Mouse (Mus musculus): ENCODE data around the gene Olfr1459. TPM values are rescaled to one million over a fixed set of nuclear protein-coding genes. Genes with fewer than 3 reads are reported as not detected.

Olfr1459 gene
- not detected in 2 replicates for polyA plus RNA-seq (2015; fragmentation: Nextera tagmentation; extraction: Ambion mirVana)

- Histone ChIP-seq H3K27me3 (no peaks in the 10 kb centered on the region), H3K36me3 (no peaks in the 10 kb centered on the region), H3K4me1 (replicated peaks) (no peaks in the 10 kb centered on the region), H3K9me3 (peaks cover 14% of the 10 kb centered on the region; the same call in 1 of the 2 replicates), H3K4me2 (no peak within 1 kb of the TSS), H3K4me3 (no peak within 1 kb of the TSS), H3K9ac (no peak within 1 kb of the TSS), H3K27ac (no peak within 1 kb of the TSS)
- ATAC-seq (ENCODE audit: low FRiP score), result no peak
- 75% methylated on average over 1 of the region's 1 CpGs for WGBS
These were observed at the start of gene Olfr1459 for GRCm38 (mm10) chr19:13149449-13149848. Olfr1459 (minus strand) TSS chr19:13149549.

GRCm38 (mm10) chr19:13185434-13185833 is 36.1 kb upstream of the Olfr1459 start, which contains the start of gene Olfr1462:
Olfr1462 (plus strand) TSS chr19:13185734.
- peaks cover 11% of the 10 kb centered on the region for H3K9me3 ChIP-seq
- no peaks in the 10 kb centered on the region for H3K36me3 ChIP-seq
- H3K4me3 ChIP-seq, result no peak within 1 kb of the TSS
- no peak for ATAC-seq (ENCODE audit: low FRiP score)
- no peak within 1 kb of the TSS for H3K4me2 ChIP-seq
- no peaks in the 10 kb centered on the region for H3K27me3 ChIP-seq
- 86% methylated on average over 1 of the region's 1 CpGs for WGBS
- H3K27ac ChIP-seq, result no peak within 1 kb of the TSS
- no peak within 1 kb of the TSS for H3K9ac ChIP-seq
- H3K4me1 ChIP-seq (replicated peaks), result no peaks in the 10 kb centered on the region

- 60% methylated on average over 1 of the region's 1 CpGs for WGBS
- Histone ChIP-seq H3K9me3 (peaks cover 5% of the 10 kb centered on the region), H3K27ac (no peak within 1 kb of the TSS), H3K9ac (no peak within 1 kb of the TSS), H3K4me1 (replicated peaks) (no peaks in the 10 kb centered on the region), H3K36me3 (no peaks in the 10 kb centered on the region), H3K4me2 (no peak within 1 kb of the TSS), H3K4me3 (no peak within 1 kb of the TSS), H3K27me3 (no peaks in the 10 kb centered on the region)
- no peak for ATAC-seq (ENCODE audit: low FRiP score)
These were observed 13.4 kb upstream of the Olfr1459 start, which contains the start of gene Olfr1461 for GRCm38 (mm10) chr19:13162700-13163099. Olfr1461 (plus strand) TSS chr19:13163000.

GRCm38 (mm10) chr19:13106675-13107074 is 42.7 kb downstream of the Olfr1459 start, which contains the start of gene Olfr1458:
Olfr1458 (minus strand) TSS chr19:13106775.
- 89% methylated on average over 3 of the region's 3 CpGs for WGBS
- Histone ChIP-seq H3K4me2 (no peak within 1 kb of the TSS), H3K36me3 (no peaks in the 10 kb centered on the region), H3K9ac (no peak within 1 kb of the TSS), H3K4me1 (replicated peaks) (no peaks in the 10 kb centered on the region), H3K4me3 (no peak within 1 kb of the TSS), H3K27me3 (no peaks in the 10 kb centered on the region), H3K27ac (no peak within 1 kb of the TSS), H3K9me3 (peaks cover 24% of the 10 kb centered on the region)
- no peak for ATAC-seq (ENCODE audit: low FRiP score)

GRCm38 (mm10) chr19:13097791-13098190 is 51.6 kb downstream of the Olfr1459 start, which contains the start of gene Olfr1457:
Olfr1457 (minus strand) TSS chr19:13097891.
- Histone ChIP-seq H3K27ac (no peak within 1 kb of the TSS), H3K4me1 (replicated peaks) (no peaks in the 10 kb centered on the region), H3K9me3 (0 out of 2 replicates have a peak, but pooled peaks cover 7% of the 10 kb centered on the region), H3K36me3 (no peaks in the 10 kb centered on the region), H3K9ac (no peak within 1 kb of the TSS), H3K4me2 (no peak within 1 kb of the TSS), H3K27me3 (no peaks in the 10 kb centered on the region), H3K4me3 (no peak within 1 kb of the TSS)
- ATAC-seq (ENCODE audit: low FRiP score), result no peak
- 82% methylated on average over 2 of the region's 2 CpGs for WGBS

GRCm38 (mm10) chr19:13093908-13094307 is 55.4 kb downstream of the Olfr1459 start:
- H3K9me3 ChIP-seq, result 0 out of 2 replicates have a peak, but pooled peaks cover 11% of the 10 kb centered on the region
- H3K4me2 ChIP-seq, result no peak overlapping the region
- H3K27ac ChIP-seq, result no peak overlapping the region
- H3K4me3 ChIP-seq, result no peak overlapping the region
- no peaks in the 10 kb centered on the region for H3K27me3 ChIP-seq
- H3K4me1 ChIP-seq (replicated peaks), result no peaks in the 10 kb centered on the region
- WGBS, result 95% methylated on average over 1 of the region's 1 CpGs
- H3K36me3 ChIP-seq, result no peaks in the 10 kb centered on the region
- no peak for ATAC-seq (ENCODE audit: low FRiP score)
- no peak overlapping the region for H3K9ac ChIP-seq

Other genes with a start within 250 kb of the Olfr1459 start
- gene Olfr1447, start 245.8 kb downstream of the Olfr1459 start, polyA plus RNA-seq (2015; fragmentation: Nextera tagmentation; extraction: Ambion mirVana), result not detected in 2 replicates
- gene Olfr1448, start 225.1 kb downstream of the Olfr1459 start, polyA plus RNA-seq (2015; fragmentation: Nextera tagmentation; extraction: Ambion mirVana), result not detected in 2 replicates
- not detected in 2 replicates for gene Olfr1449, start 218.7 kb downstream of the Olfr1459 start, polyA plus RNA-seq (2015; fragmentation: Nextera tagmentation; extraction: Ambion mirVana)
- not detected in 2 replicates for gene Olfr1450, start 199.3 kb downstream of the Olfr1459 start, polyA plus RNA-seq (2015; fragmentation: Nextera tagmentation; extraction: Ambion mirVana)
- not detected in 2 replicates for gene Olfr1451, start 154.5 kb downstream of the Olfr1459 start, polyA plus RNA-seq (2015; fragmentation: Nextera tagmentation; extraction: Ambion mirVana)
- not detected in 2 replicates for gene Olfr1453, start 121.2 kb downstream of the Olfr1459 start, polyA plus RNA-seq (2015; fragmentation: Nextera tagmentation; extraction: Ambion mirVana)
- gene Olfr1454, start 88.9 kb downstream of the Olfr1459 start, polyA plus RNA-seq (2015; fragmentation: Nextera tagmentation; extraction: Ambion mirVana), result not detected in 2 replicates
- gene Olfr1457, start 51.7 kb downstream of the Olfr1459 start, polyA plus RNA-seq (2015; fragmentation: Nextera tagmentation; extraction: Ambion mirVana), result not detected in 2 replicates
- gene Olfr1458, start 42.8 kb downstream of the Olfr1459 start, polyA plus RNA-seq (2015; fragmentation: Nextera tagmentation; extraction: Ambion mirVana), result not detected in 2 replicates
- not detected in 2 replicates for gene Olfr1461, start 13.5 kb upstream of the Olfr1459 start, polyA plus RNA-seq (2015; fragmentation: Nextera tagmentation; extraction: Ambion mirVana)
- gene Olfr1462, start 36.2 kb upstream of the Olfr1459 start, polyA plus RNA-seq (2015; fragmentation: Nextera tagmentation; extraction: Ambion mirVana), result not detected in 2 replicates
- gene Olfr1463, start 81.8 kb upstream of the Olfr1459 start, polyA plus RNA-seq (2015; fragmentation: Nextera tagmentation; extraction: Ambion mirVana), result not detected in 2 replicates
- gene Olfr1465, start 166.0 kb upstream of the Olfr1459 start, polyA plus RNA-seq (2015; fragmentation: Nextera tagmentation; extraction: Ambion mirVana), result not detected in 2 replicates
- gene Olfr1466, start 189.3 kb upstream of the Olfr1459 start, polyA plus RNA-seq (2015; fragmentation: Nextera tagmentation; extraction: Ambion mirVana), result not detected in 2 replicates
- gene Olfr1467, start 212.7 kb upstream of the Olfr1459 start, polyA plus RNA-seq (2015; fragmentation: Nextera tagmentation; extraction: Ambion mirVana), result not detected in 2 replicates

All from hindbrain, embryonic 13.5 days (tissue).